Mouse (Mus musculus) hindbrain, embryonic 15.5 days (tissue): ENCODE data around the gene Nanos2. TPM values are rescaled to one million over a fixed set of nuclear protein-coding genes. Genes with fewer than 3 reads are reported as not detected.
A peak's percentile ranks its signal among the peaks of the same experiment; 100 is the strongest.

ENCODE experiments used
- ATAC-seq: fragments of 200-750 bp; cut with Nextera tagmentation; 2 replicates; pipeline ENCODE4 v1.8.0; 2017; ENCODE audit warnings: low read depth, moderate number of reproducible peaks, moderate TSS enrichment; ENCODE audit not compliant: low FRiP score
- H3K27ac ChIP-seq: fragments of 300-500 bp; sonication (generic); replicated peaks from 2 replicates; pipeline ENCODE4 v1.5.1; 2015; ENCODE audit warnings: mild to moderate bottlenecking, inconsistent platforms
- H3K27me3 ChIP-seq: fragments of 300-500 bp; sonication (generic); 2 replicates; pipeline ENCODE4 v1.6.1; 2015; ENCODE audit warnings: control low read depth, inconsistent platforms
- H3K36me3 ChIP-seq: fragments of 300-500 bp; sonication (generic); 2 replicates; pipeline ENCODE4 v1.6.1; 2015; ENCODE audit warnings: control low read depth, inconsistent platforms
- H3K4me1 ChIP-seq: fragments of 300-500 bp; sonication (generic); replicated peaks from 2 replicates; pipeline ENCODE4 v1.6.1; 2015; ENCODE audit warnings: control low read depth, inconsistent platforms
- H3K4me2 ChIP-seq: fragments of 300-500 bp; sonication (generic); 2 replicates; pipeline ENCODE4 v1.6.1; 2015; ENCODE audit warnings: moderate library complexity, mild to moderate bottlenecking, inconsistent platforms
- H3K4me3 ChIP-seq: fragments of 300-500 bp; sonication (generic); 2 replicates; pipeline ENCODE4 v1.5.1; 2015; ENCODE audit warnings: mild to moderate bottlenecking, inconsistent platforms
- H3K9ac ChIP-seq: fragments of 300-500 bp; sonication (generic); 2 replicates; pipeline ENCODE4 v1.6.1; 2015; ENCODE audit warnings: inconsistent platforms
- H3K9me3 ChIP-seq: fragments of 300-500 bp; sonication (generic); 2 replicates; pipeline ENCODE4 v1.6.1; 2016; ENCODE audit warnings: control low read depth, inconsistent platforms
- WGBS: fragments of 180-500 bp; shearing (Covaris S2); methylation state at CpG from one replicate; pipeline ENCODE4 v1.1.7; 2015; 5-methylcytosine and 5-hydroxymethylcytosine counted together
- polyA plus RNA-seq: library from polyadenylated mRNA; unstranded; fragments of >200 nt; fragmentation: Nextera tagmentation; extraction: Ambion mirVana; gene quantifications from 2 replicates; pipeline ENCODE4 v1.2.1, GENCODE M21; 2015

Nanos2 gene
- polyA plus RNA-seq, 1 experiment from 2014 or later: 0.53 TPM

DNA sequence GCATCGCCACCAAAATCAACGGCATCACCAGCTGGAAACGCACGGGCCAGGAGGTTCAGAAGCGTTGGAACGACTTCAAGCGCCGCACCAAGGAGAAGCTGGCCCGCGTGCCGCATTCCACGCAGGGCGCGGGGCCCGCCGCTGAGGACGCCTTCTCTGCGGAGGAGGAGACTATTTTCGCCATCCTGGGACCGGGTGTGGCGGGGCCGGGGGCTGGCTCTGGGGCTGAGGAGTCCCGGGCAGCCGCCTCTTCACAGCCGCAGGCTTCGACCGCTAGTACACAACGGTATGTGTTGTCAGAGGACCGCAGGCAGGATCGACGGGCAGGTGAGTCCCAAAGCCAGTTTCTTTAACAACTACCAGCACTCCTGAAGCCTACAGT, 5.1 kb downstream of the Nanos2 start:
- Histone ChIP-seq H3K36me3 (no peaks in the 10 kb centered on the region), H3K27me3 (no peaks in the 10 kb centered on the region), H3K9ac (peak overlapping the region; percentile 56), H3K27ac (peak overlapping the region; percentile 96), H3K4me1 (peaks cover 47% of the 10 kb centered on the region), H3K4me3 (peak overlapping the region; percentile 63), H3K4me2 (peak overlapping the region; percentile 87), H3K9me3 (no peaks in the 10 kb centered on the region)
- 2% methylated on average over 31 of the region's 31 CpGs for WGBS
- ATAC-seq: no peak

DNA sequence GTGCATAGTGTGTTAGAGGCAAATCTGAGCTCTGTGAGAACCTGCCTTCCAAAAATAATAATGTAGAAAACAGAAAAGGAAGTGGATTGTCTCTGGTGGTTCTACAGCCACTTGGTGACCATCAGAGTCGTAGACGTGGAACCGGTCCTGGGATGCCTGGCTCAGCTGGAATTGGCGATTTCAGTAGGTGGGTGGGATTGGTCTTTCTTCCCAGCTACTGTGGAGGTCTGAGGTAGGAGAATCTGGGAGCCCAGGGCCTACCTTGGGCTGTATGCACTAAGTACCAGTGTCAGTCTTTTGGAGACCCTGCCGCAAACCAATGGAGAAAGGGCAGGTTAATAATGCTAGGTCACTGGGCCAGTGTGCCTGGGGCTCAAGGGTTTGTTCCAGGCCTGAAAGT, 5.8 kb downstream of the Nanos2 start:
- Histone ChIP-seq H3K9me3 (no peaks in the 10 kb centered on the region), H3K4me3 (peak overlapping the region; percentile 63), H3K4me2 (peak overlapping the region; percentile 87), H3K4me1 (peaks cover 47% of the 10 kb centered on the region), H3K36me3 (no peaks in the 10 kb centered on the region), H3K9ac (peak overlapping the region; percentile 56), H3K27ac (no peak overlapping the region), H3K27me3 (no peaks in the 10 kb centered on the region)
- ATAC-seq: no peak
- 81% methylated on average over 5 of the region's 5 CpGs for WGBS

GRCm38 (mm10) chr7:18998835-18999234, 11.6 kb downstream of the Nanos2 start:
- H3K9ac ChIP-seq: no peak overlapping the region
- no peak overlapping the region for H3K4me3 ChIP-seq
- H3K4me2 ChIP-seq: no peak overlapping the region
- H3K9me3 ChIP-seq: no peaks in the 10 kb centered on the region
- H3K27me3 ChIP-seq: no peaks in the 10 kb centered on the region
- 37% methylated on average over 9 of the region's 9 CpGs for WGBS
- no peak overlapping the region for H3K27ac ChIP-seq
- no peak for ATAC-seq
- no peaks in the 10 kb centered on the region for H3K36me3 ChIP-seq
- peaks cover 35% of the 10 kb centered on the region for H3K4me1 ChIP-seq

- 50% methylated on average over 10 of the region's 10 CpGs for WGBS
- Histone ChIP-seq H3K9ac (peak overlapping the region; percentile 15; the same call in 1 of the 2 replicates), H3K36me3 (peaks cover 1% of the 10 kb centered on the region; the same call in 1 of the 2 replicates), H3K4me3 (peak overlapping the region; percentile 24), H3K4me1 (peaks cover 31% of the 10 kb centered on the region), H3K9me3 (no peaks in the 10 kb centered on the region), H3K4me2 (peak overlapping the region; percentile 45), H3K27me3 (no peaks in the 10 kb centered on the region), H3K27ac (no peak overlapping the region)
- ATAC-seq: no peak
Observed at GRCm38 (mm10) chr7:19000421-19000820, 13.2 kb downstream of the Nanos2 start.

DNA sequence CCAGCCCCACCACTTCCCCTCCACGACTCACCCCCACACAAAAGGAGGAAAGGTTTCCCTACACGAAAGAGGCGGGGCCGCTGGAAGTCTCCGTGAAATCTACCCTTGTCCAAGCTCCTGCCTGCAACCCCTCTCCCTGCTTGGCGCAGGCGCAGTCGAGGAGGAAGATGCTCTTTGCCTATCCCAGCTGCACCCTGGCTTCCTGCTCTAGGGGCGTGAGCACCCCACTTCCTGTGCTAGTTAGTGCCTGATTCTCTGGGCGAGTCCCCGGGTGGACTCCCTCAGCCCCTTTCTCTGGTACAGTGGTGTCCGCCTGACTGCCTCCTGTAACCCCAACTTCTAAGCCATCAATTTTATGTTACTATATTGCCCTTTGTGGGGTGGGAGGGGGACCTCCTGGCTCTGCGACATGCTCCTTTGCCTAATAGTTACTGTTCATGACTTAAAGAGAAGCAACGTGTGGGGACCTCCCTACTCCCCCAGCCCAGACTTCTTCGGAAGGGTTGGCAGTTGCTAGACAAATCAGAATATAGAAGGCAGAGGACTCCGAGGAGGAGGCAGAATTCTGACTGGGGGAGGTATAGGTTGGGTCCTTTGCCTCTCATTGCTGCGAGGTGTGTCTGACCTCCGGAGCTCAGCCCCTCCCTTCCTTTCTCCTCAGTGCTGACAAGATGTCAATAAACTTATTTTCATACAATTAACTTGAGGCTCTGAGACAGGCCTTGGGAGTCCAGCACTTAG, 14.0 kb downstream of the Nanos2 start:
- H3K36me3 ChIP-seq: peaks cover 9% of the 10 kb centered on the region
- peak overlapping the region; percentile 45 for H3K4me2 ChIP-seq
- WGBS: 44% methylated on average over 17 of the region's 18 CpGs
- peak overlapping the region; percentile 24 for H3K4me3 ChIP-seq
- no peak overlapping the region; the same call in 1 of the 2 replicates for H3K9ac ChIP-seq
- peaks cover 38% of the 10 kb centered on the region for H3K4me1 ChIP-seq
- no peak for ATAC-seq
- H3K27me3 ChIP-seq: no peaks in the 10 kb centered on the region
- no peak overlapping the region for H3K27ac ChIP-seq
- no peaks in the 10 kb centered on the region for H3K9me3 ChIP-seq

DNA sequence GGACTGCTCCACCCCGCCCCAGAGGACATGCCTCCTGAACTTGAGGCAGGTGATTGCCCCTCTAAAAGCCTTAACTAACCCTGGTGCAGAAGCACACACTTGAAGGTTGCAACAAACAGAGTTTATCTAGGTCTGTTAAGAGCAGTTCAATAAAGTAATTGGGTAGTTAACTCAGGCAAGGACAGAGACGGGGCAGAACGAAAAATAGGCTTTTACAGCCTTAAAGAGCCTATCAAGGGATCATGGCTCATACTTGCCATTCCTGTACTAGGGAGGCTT, 14.5 kb downstream of the Nanos2 start:
- peaks cover 9% of the 10 kb centered on the region for H3K36me3 ChIP-seq
- 78% methylated on average over 3 of the region's 3 CpGs for WGBS
- no peak overlapping the region for H3K4me2 ChIP-seq
- no peak overlapping the region for H3K9ac ChIP-seq
- peak overlapping the region; percentile 73; the same call in 1 of the 2 replicates for H3K27ac ChIP-seq
- H3K9me3 ChIP-seq: no peaks in the 10 kb centered on the region
- ATAC-seq: no peak
- H3K4me1 ChIP-seq: peaks cover 43% of the 10 kb centered on the region
- no peak overlapping the region for H3K4me3 ChIP-seq
- no peaks in the 10 kb centered on the region for H3K27me3 ChIP-seq

GRCm38 (mm10) chr7:19002115-19002514, 14.9 kb downstream of the Nanos2 start:
- Histone ChIP-seq H3K27me3 (no peaks in the 10 kb centered on the region), H3K36me3 (peaks cover 12% of the 10 kb centered on the region), H3K9ac (peak overlapping the region; percentile 66; the same call in 1 of the 2 replicates), H3K4me2 (peak overlapping the region; percentile 74), H3K4me1 (peaks cover 46% of the 10 kb centered on the region), H3K9me3 (no peaks in the 10 kb centered on the region), H3K4me3 (peak overlapping the region; percentile 43), H3K27ac (peak overlapping the region; percentile 73)
- ATAC-seq: no peak
- WGBS: 46% methylated on average over 4 of the region's 4 CpGs

GRCm38 (mm10) chr7:19002848-19003498, 15.8 kb downstream of the Nanos2 start:
- H3K9me3 ChIP-seq: no peaks in the 10 kb centered on the region
- H3K27me3 ChIP-seq: no peaks in the 10 kb centered on the region
- H3K27ac ChIP-seq: peak overlapping the region; percentile 73
- H3K9ac ChIP-seq: peak overlapping the region; percentile 66
- peaks cover 13% of the 10 kb centered on the region for H3K36me3 ChIP-seq
- peak overlapping the region; percentile 43 for H3K4me3 ChIP-seq
- H3K4me2 ChIP-seq: peak overlapping the region; percentile 74
- ATAC-seq: peak; percentile 49
- H3K4me1 ChIP-seq: peaks cover 51% of the 10 kb centered on the region
- WGBS: 1% methylated on average over 17 of the region's 17 CpGs

GRCm38 (mm10) chr7:19003902-19004630, 16.9 kb downstream of the Nanos2 start, which contains the start of gene Irf2bp1:
Irf2bp1 (plus strand) TSS chr7:19004044.
- H3K4me3 ChIP-seq: peak within 1 kb of the TSS; percentile 85
- peak within 1 kb of the TSS; percentile 95 for H3K9ac ChIP-seq
- H3K27ac ChIP-seq: peak within 1 kb of the TSS; percentile 94
- H3K9me3 ChIP-seq: no peaks in the 10 kb centered on the region
- WGBS: under 1% methylated on average over 75 of the region's 90 CpGs
- peak within 1 kb of the TSS; percentile 97 for H3K4me2 ChIP-seq
- H3K27me3 ChIP-seq: no peaks in the 10 kb centered on the region
- peak; percentile 65 for ATAC-seq
- H3K36me3 ChIP-seq: peaks cover 13% of the 10 kb centered on the region
- H3K4me1 ChIP-seq: peaks cover 51% of the 10 kb centered on the region

DNA sequence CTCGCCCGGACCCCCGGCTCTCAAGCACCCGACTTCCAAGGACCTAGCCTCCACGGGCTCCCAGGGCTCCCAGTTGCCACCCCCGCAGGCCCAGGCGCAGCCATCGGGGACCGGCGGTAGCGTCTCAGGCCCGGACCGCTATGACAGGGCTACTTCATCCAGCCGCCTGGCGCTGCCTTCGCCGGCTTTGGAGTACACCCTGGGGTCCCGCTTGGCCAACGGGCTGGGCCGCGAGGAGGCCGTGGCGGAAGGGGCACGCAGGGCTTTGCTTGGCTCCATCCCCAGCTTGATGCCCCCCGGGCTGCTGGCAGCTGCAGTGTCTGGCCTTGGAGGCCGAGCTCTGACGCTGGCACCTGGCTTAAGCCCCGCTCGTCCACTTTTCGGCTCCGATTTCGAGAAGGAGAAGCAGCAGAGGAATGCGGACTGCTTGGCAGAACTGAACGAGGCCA, 17.5 kb downstream of the Nanos2 start:
- Histone ChIP-seq H3K36me3 (peaks cover 13% of the 10 kb centered on the region), H3K9ac (peak overlapping the region; percentile 95), H3K4me3 (peak overlapping the region; percentile 85), H3K27me3 (no peaks in the 10 kb centered on the region), H3K4me2 (peak overlapping the region; percentile 97), H3K4me1 (peaks cover 51% of the 10 kb centered on the region), H3K27ac (peak overlapping the region; percentile 94), H3K9me3 (no peaks in the 10 kb centered on the region)
- no peak for ATAC-seq
- 6% methylated on average over 34 of the region's 34 CpGs for WGBS

- Histone ChIP-seq H3K36me3 (peaks cover 13% of the 10 kb centered on the region), H3K27ac (no peak overlapping the region), H3K27me3 (no peaks in the 10 kb centered on the region), H3K9ac (0 out of 2 replicates have a peak overlapping the region, but pooled peaks have one; percentile 95), H3K4me3 (peak overlapping the region; percentile 85), H3K9me3 (no peaks in the 10 kb centered on the region), H3K4me1 (peaks cover 46% of the 10 kb centered on the region), H3K4me2 (peak overlapping the region; percentile 97)
- no peak for ATAC-seq
- 78% methylated on average over 34 of the region's 34 CpGs for WGBS
Observed at GRCm38 (mm10) chr7:19005417-19006121, 18.4 kb downstream of the Nanos2 start.
